Mouse (Mus musculus) cerebellum, adult 18-20 months (tissue): ENCODE data around the gene Sf3b4.
"Not testable (repeated sequence)": the region's sequence is repeated elsewhere in the genome, so short reads cannot be mapped to it uniquely, and the experiment has no call there.

Experiments used
- DNase-seq, 2 experiments: peaks; one replicate each; pipeline ENCODE4 v3.0.0; 2021

The Sf3b4 gene

DNA sequence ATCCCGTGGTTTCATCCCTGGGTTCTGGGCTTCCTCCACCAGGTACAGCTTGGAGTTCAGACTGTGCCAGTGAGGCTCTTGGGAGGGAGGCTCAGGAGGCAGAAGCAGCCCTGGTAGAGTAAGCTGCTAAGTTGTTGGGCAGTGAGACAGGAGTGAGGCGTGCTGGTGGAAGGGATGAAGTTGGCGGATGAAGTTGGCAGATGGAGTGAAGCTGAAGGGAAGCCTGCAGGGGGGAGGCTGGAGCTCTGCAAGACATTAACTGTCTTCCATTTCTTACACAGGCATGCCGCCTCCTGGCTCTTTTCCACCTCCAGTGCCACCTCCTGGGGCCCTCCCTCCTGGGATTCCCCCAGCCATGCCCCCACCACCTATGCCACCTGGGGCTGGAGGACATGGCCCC, 1.9 kb downstream of the Sf3b4 start:
- DNase-seq = not testable (repeated sequence)

DNA sequence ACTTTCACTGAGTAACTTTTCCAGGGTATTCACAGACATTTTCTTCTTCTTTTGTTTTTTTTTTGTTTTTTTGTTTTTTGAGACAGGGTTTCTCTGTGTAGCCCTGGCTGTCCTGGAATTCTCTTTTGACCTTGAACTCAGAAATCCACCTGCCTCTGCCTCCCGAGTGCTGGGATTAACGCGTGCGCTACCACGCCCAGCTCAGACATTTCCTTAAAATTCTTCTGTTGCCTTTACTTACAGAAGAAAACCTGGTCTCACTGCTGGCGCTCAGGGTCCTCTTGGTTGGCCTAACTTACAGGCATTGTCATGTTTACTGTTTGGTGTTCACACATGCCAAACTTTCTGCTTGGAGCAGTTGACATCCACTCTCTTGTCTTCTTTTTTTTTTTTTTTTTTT, 3.1 kb downstream of the Sf3b4 start:
- no peak for DNase-seq

DNA sequence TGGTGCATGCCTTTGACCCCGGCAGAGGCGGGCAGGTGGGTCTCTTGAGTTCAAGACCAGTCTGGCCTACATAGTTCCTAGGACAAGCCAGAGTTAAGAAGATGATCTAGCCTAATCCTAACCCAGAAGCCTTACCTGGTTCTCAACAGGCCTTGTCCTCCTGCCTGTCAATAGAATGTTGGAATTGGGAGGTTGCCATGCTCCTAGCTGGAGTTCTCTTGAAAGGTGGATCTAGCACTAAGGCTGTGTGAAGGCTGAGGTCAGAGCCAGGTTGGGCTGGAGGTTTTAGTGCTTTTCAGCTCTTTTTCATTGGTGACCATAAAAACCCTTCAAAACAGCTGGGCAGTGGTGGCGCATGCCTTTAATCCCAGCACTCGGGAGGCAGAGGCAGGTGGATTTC, 6.3 kb downstream of the Sf3b4 start:
- no peak for DNase-seq

DNA sequence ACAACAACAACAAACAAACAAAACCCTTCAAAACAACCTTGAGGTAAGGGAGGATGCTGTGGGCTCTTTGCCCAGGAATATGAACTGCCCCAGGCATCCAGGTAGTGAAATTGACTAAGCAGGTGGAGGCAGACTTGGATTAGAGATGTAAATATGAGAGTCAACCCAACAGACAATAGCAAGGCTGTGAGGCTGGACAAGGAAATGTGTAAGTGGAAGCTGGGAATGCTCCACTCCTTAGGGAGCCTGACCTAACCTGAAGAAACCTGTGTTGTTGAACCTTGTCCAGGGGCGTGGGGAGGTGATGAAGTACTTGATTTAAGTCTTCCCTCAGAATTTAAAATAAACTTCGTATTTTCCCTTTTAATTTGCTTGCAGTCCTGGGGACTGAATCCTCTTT, 6.8 kb downstream of the Sf3b4 start:
- DNase-seq = no peak

DNA sequence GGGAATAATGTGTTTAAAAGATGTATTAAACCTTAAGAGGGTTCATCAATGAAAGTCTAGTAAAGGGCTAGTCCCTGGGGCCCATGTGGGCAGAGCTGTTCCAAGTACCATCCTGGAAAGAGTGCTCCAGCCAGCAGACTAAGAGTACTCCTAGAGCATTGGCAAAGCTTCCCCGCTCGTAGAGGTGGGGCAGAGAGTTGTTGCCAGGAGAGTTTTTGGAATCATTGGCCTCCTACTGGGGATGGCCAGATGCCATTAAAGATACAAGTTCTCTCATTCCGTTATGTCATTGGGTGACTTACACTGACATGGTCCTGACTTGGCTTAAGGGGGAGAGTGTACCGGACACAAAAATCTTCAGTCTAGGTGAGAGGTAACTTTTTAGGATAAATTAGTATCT, 7.4 kb downstream of the Sf3b4 start:
- DNase-seq = peak; percentile 49 to 50

DNA sequence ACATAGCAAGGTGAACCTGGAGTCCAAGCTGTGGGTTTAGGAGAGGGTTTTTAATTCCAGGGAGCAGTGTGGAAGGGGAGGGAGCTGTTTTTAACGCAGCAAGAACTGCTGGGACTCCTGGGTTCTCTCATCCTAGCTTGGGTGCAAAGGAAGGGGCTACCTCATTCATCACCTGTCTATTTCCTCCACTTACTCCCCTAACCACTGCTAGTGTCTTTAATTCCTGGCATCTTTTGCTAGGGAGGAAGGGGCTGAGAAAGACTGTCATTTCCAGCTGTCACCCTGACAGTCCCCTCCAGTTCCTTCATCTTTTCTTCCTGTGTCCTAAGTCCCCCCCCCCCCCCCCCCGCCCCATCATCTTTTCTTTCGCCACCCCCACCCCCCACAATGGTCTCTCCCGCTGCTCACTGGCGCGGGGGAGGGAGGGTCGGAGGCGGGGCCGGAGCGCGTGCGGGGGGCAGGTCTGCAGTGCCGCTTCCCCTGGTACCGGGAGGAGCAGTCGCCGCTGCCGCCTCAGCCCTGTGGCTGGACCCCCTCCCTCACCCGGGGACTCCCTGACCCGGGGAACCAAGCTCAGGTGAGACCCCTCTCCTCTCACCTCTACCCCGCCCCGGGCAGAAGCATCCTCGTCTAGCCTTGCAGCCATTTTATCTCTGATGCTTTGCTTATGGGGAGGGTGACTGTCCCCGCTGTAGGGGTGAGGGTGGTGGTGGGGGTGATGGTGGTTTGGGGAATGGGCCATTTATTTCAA, 8.8 kb downstream of the Sf3b4 start, which contains the start of gene Sv2a:
Sv2a (plus strand) TSS at position 425 of the 751 bp plus-strand sequence.
- DNase-seq = peak; percentile 85 to 87

DNA sequence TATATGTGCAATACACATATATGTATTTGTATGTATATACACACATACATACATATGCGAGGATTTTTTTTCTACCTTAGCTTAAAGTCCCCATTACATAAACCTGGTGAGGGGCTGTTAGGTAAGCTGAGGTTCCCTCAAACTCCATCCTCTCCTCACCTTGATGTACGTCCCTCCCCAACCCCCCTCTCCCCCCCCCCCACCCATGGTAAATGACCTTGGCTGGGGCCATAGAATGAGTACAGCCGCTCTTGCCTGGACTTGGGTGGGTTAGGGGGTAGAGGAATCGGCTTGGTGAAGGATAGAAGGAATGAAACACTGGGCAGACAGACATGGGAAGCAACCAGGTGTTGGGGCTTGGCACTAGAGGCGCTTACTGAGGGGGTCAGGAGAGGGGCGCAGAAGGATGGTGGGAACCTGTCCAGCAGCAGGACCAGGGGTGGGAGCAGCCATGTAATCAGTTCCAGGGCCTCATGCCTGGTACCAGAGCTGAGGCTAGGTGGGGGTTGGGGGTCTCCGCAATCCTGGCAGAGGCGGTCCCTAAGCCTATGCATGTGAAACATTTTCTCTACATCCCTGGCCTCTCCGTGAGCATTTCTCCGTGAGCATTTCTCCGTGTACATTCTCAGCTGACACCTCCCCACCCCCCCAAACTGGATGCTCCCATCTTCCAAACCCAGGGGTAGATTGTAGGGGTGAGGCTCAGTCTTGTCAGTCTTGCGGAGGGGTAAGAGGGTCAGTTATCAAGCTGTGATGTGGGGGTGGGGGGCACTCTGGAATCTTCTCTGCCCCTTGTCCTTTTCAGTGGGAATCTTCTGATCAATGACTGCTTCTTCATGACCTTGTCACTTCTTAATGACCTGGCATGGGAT, 9.6 kb downstream of the Sf3b4 start:
- peak; percentile 47 to 48 for DNase-seq

DNA sequence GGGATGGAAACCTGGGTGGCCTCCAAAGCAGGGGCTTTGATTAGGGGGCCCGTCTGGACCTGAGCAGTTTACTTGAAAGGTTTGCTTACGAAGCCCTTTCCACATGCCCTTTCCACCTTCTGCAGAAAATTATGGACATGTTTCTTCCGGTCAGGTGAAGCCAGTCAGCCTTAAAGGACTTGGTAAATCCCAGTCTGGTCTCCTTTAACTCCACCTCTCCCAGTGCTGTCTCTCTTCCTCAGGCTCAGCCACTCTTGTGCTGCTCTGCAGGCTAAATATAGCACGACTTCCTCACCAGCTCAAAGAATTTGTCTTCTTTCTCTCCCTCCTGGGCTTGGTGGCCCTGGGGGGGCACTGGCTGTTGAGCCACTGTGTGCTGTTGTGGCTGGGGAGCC, 10.2 kb downstream of the Sf3b4 start:
- peak; percentile 44 to 48 for DNase-seq

DNA sequence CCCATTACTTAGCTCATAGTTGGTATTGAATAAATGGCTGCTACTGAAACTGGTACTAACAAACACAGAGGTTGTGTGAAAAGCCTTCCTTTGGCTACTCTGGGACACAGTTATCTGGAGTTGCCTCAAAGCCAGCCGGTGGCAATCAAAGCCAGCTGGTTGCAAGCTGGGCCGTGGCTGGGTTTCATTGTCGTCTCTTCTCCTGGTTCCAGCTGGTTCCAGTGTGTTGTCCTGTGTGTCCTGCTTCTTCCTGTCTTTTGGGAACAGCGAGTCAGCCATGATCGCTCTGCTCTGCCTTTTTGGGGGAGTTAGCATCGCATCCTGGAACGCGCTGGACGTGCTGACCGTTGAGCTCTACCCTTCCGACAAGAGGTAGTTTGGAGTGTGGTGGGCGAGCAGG, 20.8 kb downstream of the Sf3b4 start:
- no peak for DNase-seq

DNA sequence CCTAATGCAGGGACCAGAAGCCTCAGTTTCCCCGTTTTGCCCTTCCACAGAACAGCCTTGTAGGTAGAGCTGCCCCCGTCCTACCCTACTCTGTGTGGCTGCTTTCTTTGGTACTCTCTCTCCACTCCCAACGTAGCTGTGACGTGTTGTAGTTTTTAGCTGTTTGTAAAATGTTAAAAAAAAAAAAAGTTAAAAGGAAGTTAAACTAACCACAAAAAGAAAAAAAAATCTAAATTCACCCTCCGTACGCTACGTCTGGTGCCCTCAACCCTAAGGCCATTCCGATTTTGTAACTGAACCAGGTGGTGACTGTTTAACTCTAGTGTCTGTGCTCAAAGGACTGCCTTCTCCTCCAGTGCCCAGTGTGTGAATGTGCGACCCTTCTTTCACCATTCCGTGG, 22.8 kb downstream of the Sf3b4 start:
- DNase-seq = no peak

DNA sequence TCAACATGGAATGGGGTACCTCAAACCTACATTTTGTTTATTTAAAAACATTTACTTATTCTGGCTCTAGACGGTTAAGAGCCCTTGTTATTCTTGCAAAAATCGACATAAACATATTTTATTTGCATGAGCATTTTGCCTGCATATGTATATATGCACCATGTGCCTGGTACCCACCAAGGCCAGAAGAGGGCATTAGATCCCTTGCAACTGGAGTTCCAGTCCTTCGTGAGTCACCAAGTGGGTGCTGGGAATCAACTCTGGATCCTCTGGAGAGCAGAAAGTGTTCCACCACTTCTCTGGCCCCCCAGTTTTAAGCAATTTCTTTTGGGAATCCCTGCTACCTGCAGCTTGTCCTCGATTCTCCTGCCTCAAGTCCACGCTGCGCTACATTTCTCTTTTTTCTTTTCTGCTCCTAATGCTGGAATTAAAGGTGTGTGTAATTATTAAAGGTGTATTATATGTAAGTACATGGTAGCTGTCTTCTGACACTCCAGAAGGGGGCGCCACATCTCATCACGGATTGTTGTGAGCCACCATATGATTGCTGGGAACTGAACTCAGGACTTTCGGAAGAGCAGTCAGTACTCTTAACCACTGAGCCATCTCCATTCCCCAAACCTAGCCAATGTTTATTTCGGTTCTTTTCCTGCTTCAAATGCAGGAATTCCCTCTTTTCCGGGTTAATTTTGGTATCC, 23.6 kb downstream of the Sf3b4 start:
- DNase-seq = no peak

DNA sequence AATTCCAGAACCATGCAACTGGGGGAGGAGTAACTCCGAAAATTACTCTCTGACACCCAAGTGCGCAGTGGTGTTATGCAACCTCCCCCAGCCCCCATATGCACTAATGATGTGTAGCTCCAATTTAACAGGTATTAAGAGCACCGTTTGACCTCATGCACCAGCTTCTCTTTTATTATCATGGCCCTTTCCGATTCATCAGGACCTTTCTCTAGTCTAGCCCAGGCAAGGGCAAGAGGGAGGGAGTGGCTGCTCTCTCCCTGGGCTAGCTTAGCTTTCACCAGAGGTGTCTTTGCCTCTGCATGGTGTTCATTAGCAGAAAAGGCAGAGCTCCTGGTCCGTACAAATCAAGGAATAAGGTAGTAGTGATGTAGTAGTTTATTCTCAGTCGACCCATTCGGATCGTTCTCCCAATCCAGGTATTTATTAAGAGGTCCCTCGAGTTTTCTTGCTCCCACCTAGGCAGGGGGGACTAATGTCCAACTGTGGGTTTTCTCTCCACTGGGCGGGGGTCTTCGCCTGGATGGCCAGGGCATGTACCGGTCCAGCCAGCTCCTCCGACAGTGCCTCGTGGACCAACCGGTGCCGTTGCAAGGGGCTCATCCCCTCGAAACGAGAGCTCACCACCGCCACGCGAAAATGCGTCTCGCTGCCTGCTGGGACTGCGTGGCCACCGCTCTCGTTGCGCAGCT, 24.5 kb downstream of the Sf3b4 start:
- DNase-seq = no peak

DNA sequence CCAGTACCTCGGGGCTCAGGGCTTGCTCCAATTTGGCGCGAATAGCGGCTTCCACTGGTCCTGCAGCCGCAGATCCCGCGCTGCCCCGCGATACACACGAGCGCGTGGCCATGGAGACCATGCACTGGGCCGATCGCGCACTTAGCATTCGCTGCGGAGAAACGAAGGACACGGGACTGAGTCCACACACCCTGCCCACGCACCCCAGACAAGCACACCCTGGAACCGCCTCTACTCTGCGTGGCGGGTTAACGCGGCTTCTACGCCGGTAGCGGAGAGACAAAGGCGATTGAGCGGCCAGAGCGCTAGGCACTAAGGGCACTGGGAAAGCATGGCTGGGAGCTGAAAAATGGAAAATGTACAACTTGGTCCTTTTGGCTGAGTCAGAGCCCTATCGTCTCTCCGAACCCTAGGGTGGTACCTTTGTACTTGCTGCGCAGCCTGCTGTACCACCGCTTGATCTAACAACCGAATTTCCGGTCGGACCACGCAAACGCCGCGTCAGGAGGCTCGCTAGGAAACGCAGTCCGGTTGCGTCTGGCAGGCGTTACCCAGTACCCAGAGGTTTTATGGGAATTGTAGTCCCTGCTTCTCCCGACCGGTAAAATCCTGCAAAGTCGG, 25.1 kb downstream of the Sf3b4 start:
- peak; percentile 89 to 96 for DNase-seq

DNA sequence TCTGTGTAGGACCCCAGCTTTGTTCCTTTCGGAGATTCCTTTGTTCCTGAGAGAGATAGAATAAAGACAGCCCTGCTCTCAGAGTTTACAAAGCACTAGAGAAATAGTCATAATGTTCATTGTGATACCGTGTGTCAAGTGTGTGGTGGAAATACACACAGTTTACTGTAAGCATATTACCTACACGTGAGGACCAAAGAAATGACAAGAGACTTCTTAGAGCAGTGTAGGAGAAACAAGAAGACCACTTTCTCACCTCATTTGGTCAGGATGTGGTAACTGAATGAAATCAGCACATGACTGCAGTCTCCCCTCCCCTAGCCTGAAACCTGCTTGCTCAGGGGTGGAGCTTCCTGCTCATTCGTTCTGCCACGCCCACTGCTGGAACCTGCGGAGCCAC, 26.0 kb downstream of the Sf3b4 start:
- DNase-seq = no peak

DNA sequence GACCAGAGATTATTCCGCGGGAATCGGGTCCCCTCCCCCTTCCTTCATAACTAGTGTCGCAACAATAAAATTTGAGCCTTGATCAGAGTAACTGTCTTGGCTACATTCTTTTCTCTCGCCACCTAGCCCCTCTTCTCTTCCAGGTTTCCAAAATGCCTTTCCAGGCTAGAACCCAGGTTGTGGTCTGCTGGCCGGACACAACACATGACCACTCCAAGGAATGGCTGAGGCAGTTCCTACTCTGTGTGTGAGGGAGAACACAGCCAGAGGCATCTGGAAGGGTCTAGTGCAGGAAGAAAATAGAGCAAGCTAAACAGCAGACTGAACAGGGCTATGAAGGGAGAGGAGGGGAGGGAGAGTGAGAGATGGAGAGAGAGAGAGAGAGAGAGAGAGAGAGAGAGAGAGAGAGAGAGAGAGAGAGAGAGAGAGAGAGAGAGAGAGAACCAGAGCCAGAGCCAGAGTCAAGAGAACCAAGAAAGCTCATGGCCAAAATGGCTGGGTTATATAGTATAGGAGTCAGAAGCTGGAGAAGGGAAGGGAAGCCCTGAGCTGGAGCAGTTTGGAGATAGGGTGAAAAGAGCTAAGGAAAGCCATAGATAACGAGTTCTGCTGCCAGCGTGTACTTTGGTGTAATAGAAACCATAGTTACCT, 26.6 kb downstream of the Sf3b4 start:
- not testable (repeated sequence) for DNase-seq

DNA sequence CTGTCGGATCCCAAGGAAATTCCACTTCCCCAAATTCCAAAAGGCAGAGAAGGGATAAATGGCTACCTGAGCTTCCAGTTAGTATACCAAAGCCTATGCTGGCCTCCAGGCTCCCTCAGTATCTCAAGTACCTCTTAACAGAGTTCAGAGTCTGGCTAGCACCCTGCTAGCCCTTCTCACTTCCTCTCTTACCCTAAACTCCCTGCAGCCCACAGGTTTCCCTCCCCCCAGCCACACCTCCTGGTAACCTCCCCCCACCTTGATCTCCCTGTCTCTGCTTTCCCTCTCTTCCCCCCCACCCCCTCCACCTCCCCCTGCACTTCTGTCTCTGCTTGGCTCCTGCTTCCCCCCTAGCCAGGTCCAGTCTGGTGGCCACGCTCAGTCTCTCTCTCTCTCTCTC, 27.6 kb downstream of the Sf3b4 start:
- no peak for DNase-seq

DNA sequence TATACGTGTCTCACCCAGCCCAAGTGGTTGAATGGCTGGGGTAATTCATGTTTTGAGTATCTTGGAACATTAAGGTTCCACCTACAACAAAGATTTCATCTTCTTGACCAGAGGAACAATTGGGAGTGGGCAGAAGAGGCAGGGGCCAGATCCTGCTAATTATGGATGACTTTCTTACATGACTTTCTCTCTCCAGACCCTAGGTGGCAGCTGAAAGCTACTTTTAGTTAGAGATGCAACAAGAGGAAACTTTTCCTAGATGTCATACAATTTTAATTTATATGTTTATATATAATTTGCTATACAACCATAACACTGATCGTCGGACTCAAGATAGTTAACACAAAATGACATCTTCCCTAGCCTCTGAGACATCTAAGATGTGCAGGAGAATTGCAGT, 35.7 kb downstream of the Sf3b4 start:
- DNase-seq = no peak

DNA sequence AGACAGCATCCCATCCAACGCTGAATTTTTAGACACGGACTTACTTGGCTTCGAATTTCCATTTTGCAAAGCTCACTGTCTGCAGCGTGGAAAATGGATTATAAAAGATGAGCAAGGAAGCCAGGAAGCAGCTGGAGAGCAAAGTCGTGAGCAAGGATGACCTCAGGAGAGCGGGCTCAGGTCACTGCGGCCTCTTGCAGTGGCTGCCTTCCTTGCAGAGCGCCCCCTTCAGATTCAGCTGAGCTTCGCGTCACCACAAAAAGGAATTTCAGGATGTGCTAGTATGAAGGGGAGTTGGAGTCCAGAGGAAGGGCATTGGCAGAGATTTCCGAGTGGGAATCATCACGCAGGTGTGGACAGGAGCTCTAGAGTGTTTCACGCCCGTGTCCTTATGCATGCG, 37.1 kb downstream of the Sf3b4 start:
- no peak for DNase-seq

DNA sequence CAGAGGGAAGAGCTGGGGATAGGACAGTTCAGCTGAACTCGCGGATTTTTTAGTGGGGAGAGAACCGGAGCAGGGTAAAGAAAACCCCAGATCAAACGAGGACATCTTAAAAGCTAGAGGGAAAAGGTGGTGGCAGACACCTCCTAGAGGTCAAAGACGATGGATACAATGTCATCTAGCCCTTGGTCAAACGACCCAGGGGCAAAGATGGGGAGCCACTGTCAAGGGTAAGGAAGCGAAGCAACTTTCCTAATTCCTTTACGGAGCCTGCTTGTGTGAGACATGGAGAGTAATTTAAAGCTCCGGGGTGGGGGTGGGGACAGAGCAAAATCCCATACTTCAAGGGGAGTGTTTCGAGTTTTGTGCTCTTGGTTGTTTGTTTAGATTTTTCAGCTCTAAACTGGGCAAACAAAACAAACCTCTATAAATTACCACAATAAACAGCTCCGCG, 47.1 kb downstream of the Sf3b4 start:
- DNase-seq = peak; percentile 36 to 52

DNA sequence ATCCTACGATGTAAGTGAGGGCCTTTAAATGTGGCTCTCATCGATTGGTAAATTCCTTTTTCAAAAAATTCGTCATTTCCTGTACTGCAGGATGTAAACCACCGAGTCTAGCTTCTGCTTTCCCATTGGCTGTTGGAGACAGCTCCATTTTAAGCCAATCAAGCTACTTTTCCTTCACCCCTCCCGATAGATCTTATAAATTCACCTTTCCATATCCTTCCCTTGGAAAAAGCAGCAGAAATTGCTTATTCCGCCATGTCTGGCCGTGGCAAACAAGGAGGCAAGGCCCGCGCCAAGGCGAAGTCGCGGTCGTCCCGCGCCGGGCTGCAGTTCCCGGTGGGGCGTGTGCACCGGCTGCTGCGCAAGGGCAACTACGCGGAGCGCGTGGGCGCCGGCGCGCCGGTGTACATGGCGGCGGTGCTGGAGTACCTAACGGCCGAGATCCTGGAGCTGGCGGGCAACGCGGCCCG, 47.6 kb downstream of the Sf3b4 start, which contains the start of the genes Bola1 and Hist2h2ab:
Bola1 (minus strand) TSS at position 49 of the 470 bp plus-strand sequence.
Hist2h2ab (plus strand) TSS at position 205 of the 470 bp plus-strand sequence.
- peak; percentile 75 to 78 for DNase-seq

DNA sequence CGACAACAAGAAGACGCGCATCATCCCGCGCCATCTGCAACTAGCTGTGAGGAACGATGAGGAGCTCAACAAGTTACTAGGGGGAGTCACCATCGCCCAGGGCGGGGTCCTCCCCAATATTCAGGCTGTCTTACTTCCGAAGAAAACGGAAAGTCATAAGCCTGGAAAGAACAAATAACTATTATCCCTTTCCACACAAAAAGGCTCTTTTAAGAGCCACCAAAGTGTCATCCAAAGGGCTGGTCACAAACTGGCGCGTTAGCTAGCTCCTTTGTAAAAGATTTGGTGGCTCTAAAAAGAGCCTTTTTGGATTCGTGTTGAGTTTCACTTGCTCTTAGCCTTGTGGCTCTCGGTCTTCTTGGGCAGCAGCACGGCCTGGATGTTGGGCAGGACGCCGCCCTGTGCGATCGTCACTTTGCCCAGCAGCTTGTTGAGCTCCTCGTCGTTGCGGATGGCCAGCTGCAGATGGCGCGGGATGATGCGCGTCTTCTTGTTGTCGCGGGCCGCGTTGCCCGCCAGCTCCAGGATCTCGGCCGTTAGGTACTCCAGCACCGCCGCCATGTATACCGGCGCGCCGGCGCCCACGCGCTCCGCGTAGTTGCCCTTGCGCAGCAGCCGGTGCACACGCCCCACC, 48.1 kb downstream of the Sf3b4 start:
- DNase-seq = not testable (repeated sequence)
